Comparison of ENCODE assay signal across 7 mouse cellular contexts in genomic region chr7:28382981-28383396, GRCm38 (mm10). TPM values are rescaled to one million over a fixed set of nuclear protein-coding genes. Genes with fewer than 3 reads are reported as not detected.
DNase-seq lines count a peak whose midpoint lies in the region; ATAC-seq and TF ChIP-seq lines count a peak whose summit lies in the region.

No protein-coding gene starts in this region.

- DNase-seq in MEL (ENCODE audit: low read depth, low spot score) = peak; percentile 82
- DNase-seq in thymus, postnatal 36 days = peak; percentile 67 to 81

- H3K79me3 ChIP-seq in C2C12 (ENCODE audit: low read depth) = peaks cover 8% of the 10 kb centered on the region

- H3K4me1 ChIP-seq in MEL (ENCODE audit: control insufficient read depth in 1 of 2, insufficient read depth in 2 of 2, low read length in 2 of 2) = peaks cover 6 to 27% of the 10 kb centered on the region in 2 experiments
- H3K4me1 ChIP-seq in erythroblast, embryonic 14.5 days (ENCODE audit: control insufficient read depth) = peaks cover 80% of the 10 kb centered on the region
- H3K4me1 ChIP-seq in limb, embryonic 12.5 days (replicated peaks) = peaks cover 52% of the 10 kb centered on the region

- peak overlapping the region; percentile 66; the same call in 1 of the 2 replicates for H3K4me2 ChIP-seq in limb, embryonic 12.5 days
- peak overlapping the region; percentile 92 for H3K4me2 ChIP-seq in myocyte (ENCODE audit: low read depth)

- TF ChIP-seq CTCF in C2C12 (IDR thresholded peaks at IDR 0.05; ENCODE audit: control insufficient read depth, insufficient read depth, insufficient read length) (no peak), MEL (IDR thresholded peaks at IDR 0.05 in 2 of 3, conservative IDR thresholded peaks at IDR 0.05 in 1 of 3; ENCODE audit: control insufficient read depth in 1 of 3, insufficient read depth in 1 of 3, low read depth in 2 of 3, low read length in 3 of 3, poor library complexity in 1 of 3, severe bottlenecking in 1 of 3) (no peak)

- peaks cover 7% of the 10 kb centered on the region for H3K36me3 ChIP-seq in C2C12 (ENCODE audit: control insufficient read depth, insufficient read depth)
- H3K36me3 ChIP-seq in MEL (ENCODE audit: control insufficient read depth in 1 of 2, insufficient read depth in 2 of 2, low read length in 2 of 2) = peaks cover 0 to 16% of the 10 kb centered on the region in 2 experiments; a peak in 2 of 4 replicates
- peaks cover 27% of the 10 kb centered on the region for H3K36me3 ChIP-seq in erythroblast, embryonic 14.5 days (ENCODE audit: control insufficient read depth)
- peaks cover 24% of the 10 kb centered on the region for H3K36me3 ChIP-seq in limb, embryonic 12.5 days
- H3K36me3 ChIP-seq in myocyte (ENCODE audit: control insufficient read depth, insufficient read depth) = no peaks in the 10 kb centered on the region

- peak overlapping the region; percentile 74 for H3K9ac ChIP-seq in MEL (ENCODE audit: control insufficient read depth, low read depth, low read length, poor library complexity, severe bottlenecking)
- H3K9ac ChIP-seq in limb, embryonic 12.5 days (replicated peaks) = no peak overlapping the region

- TF ChIP-seq EP300 in MEL (IDR thresholded peaks at IDR 0.05; ENCODE audit: low read depth in 1 of 2, low read length in 2 of 2) = peak; percentile 58 to 79

- H3K27me3 ChIP-seq in C2C12 (ENCODE audit: control insufficient read depth, insufficient read depth, insufficient read length) = no peaks in the 10 kb centered on the region
- H3K27me3 ChIP-seq in MEL (ENCODE audit: control insufficient read depth in 1 of 2, insufficient read depth in 2 of 2, low read length in 2 of 2) = no peaks in the 10 kb centered on the region
- H3K27me3 ChIP-seq in erythroblast, embryonic 14.5 days (ENCODE audit: control insufficient read depth) = peaks cover under 1% of the 10 kb centered on the region
- H3K27me3 ChIP-seq in limb, embryonic 12.5 days = no peaks in the 10 kb centered on the region
- H3K27me3 ChIP-seq in myocyte (ENCODE audit: control insufficient read depth, insufficient read depth, insufficient read length) = no peaks in the 10 kb centered on the region

- H3K79me2 ChIP-seq in C2C12 (ENCODE audit: control insufficient read depth, insufficient read depth) (peaks cover 10% of the 10 kb centered on the region), MEL (ENCODE audit: control insufficient read depth, insufficient read depth, low read length, poor library complexity) (peaks cover 3% of the 10 kb centered on the region), myocyte (ENCODE audit: control insufficient read depth, insufficient read depth) (peaks cover 5% of the 10 kb centered on the region)

- 74% methylated on average over 11 of the region's 11 CpGs for WGBS in limb, embryonic 12.5 days

- TF ChIP-seq POLR2A in MEL (IDR thresholded peaks at IDR 0.05; ENCODE audit: control insufficient read depth in 1 of 2, insufficient read depth in 1 of 2, low read depth in 1 of 2, low read length in 2 of 2, poor library complexity in 1 of 2) (no peak; a peak in 1 of 4 replicates), myocyte (IDR thresholded peaks at IDR 0.05; ENCODE audit: insufficient read length, low read depth) (peak; percentile 12)

- no peak overlapping the region for H3ac ChIP-seq in C2C12 (ENCODE audit: control insufficient read depth, insufficient read length, low read depth)
- H3ac ChIP-seq in myocyte (ENCODE audit: control insufficient read depth, insufficient read length) = no peak overlapping the region

- peak; percentile 39 for ATAC-seq in inflammation-experienced regulatory T-cells, adult 6 months
- ATAC-seq in limb, embryonic 12.5 days (ENCODE audit: insufficient number of reproducible peaks, insufficient read depth, low FRiP score, low TSS enrichment, low read depth) = no peak

- H3K9me3 ChIP-seq in MEL (replicated peaks; ENCODE audit: insufficient read depth, low read length) = no peaks in the 10 kb centered on the region
- no peaks in the 10 kb centered on the region for H3K9me3 ChIP-seq in erythroblast, embryonic 14.5 days (ENCODE audit: control insufficient read depth, low read length)
- H3K9me3 ChIP-seq in limb, embryonic 12.5 days = no peaks in the 10 kb centered on the region

- TF ChIP-seq RAD21 in MEL (IDR thresholded peaks at IDR 0.05; ENCODE audit: low read depth, low read length) = no peak

- H3K4me3 ChIP-seq in C2C12 (ENCODE audit: insufficient read depth, poor library complexity, severe bottlenecking) (no peak overlapping the region), MEL (ENCODE audit: control insufficient read depth in 1 of 2, insufficient read depth in 1 of 2, low read depth in 2 of 2, low read length in 2 of 2) (peak overlapping the region; percentile 57 to 85; a peak in 2 of 4 replicates), myocyte (peak overlapping the region; percentile 30)
- H3K4me3 ChIP-seq in erythroblast, embryonic 14.5 days (replicated peaks) = peak overlapping the region; percentile 62
- H3K4me3 ChIP-seq in limb, embryonic 12.5 days (replicated peaks) = no peak overlapping the region

- H3K27ac ChIP-seq in MEL (ENCODE audit: control insufficient read depth, low read depth, low read length) = peak overlapping the region; percentile 95
- peak overlapping the region; percentile 99 for H3K27ac ChIP-seq in limb, embryonic 12.5 days

TF ChIP-seq in C2C12, 6 proteins besides CTCF, POLR2A, EP300 and RAD21 (continues in another document):
- TF ChIP-seq MAX (IDR thresholded peaks at IDR 0.05) (peak; percentile 90), FOSL1 (IDR thresholded peaks at IDR 0.05; ENCODE audit: insufficient read depth, low read length, poor library complexity, severe bottlenecking) (no peak), USF1 (IDR thresholded peaks at IDR 0.05; ENCODE audit: low read depth) (peak; percentile 87)

TF ChIP-seq in MEL, 35 proteins besides CTCF, POLR2A, EP300 and RAD21 (continues in another document):
- TF ChIP-seq USF2 (IDR thresholded peaks at IDR 0.05; ENCODE audit: borderline replicate concordance in 1 of 2, insufficient read depth in 1 of 2, low read depth in 1 of 2, low read length in 2 of 2) (peak in 1 of 2 experiments; percentile 53; a peak in 1 of 4 replicates), ETS1 (IDR thresholded peaks at IDR 0.05; ENCODE audit: low read depth, low read length) (peak; percentile 90)

TF ChIP-seq in myocyte, 11 proteins besides CTCF, POLR2A, EP300 and RAD21 (continues in another document):
- no peak for TF ChIP-seq MAX (IDR thresholded peaks at IDR 0.05; ENCODE audit: low read depth)
- TF ChIP-seq TCF3 (IDR thresholded peaks at IDR 0.05; ENCODE audit: insufficient read length, low read depth) = no peak
- TF ChIP-seq MYOG (IDR thresholded peaks at IDR 0.05; ENCODE audit: control insufficient read depth in 1 of 3, insufficient read depth in 1 of 3, insufficient read length in 2 of 3, low read depth in 2 of 3) = peak in 2 of 3 experiments; percentile 27 to 66

RNA-seq across cellular contexts. Expression of gene Zfp36, which starts 2.9 kb away (rescaled TPM):
- polyA plus RNA-seq in C2C12 (2012; fragmentation: generic; extraction: Trizol) (11.2 TPM), MEL (2012; ENCODE audit: insufficient read depth in 1 of 2, insufficient read length in 2 of 2, low read depth in 1 of 2, low replicate concordance in 2 of 2, missing spikeins in 1 of 2) (1 to 10 TPM in 1 of 2 experiments, not detected in 1; 2.8 TPM), myocyte (2012; fragmentation: generic; extraction: Trizol) (7.5 TPM)
- total RNA-seq in MEL (2012; rRNA removed) = 0.50 and 0.65 TPM in 2 replicates
- polyA plus RNA-seq in erythroblast, embryonic 14.5 days (2012) = 2.3 and 2.8 TPM in 2 replicates
- polyA plus RNA-seq in inflammation-experienced regulatory T-cells, adult 6 months (2017; shearing (Covaris generic)) = 100 to 1,000 TPM; 100 to 211 (median 148) TPM
- polyA plus RNA-seq in limb, embryonic 12.5 days (2016; fragmentation: Nextera tagmentation; extraction: Ambion mirVana) = 7.1 and 7.7 TPM in 2 replicates

RNA-seq across cellular contexts. Expression of gene Med29, which starts 9.5 kb away (rescaled TPM):
- polyA plus RNA-seq in C2C12 (2012; fragmentation: generic; extraction: Trizol) (55.6 TPM), MEL (2012; ENCODE audit: insufficient read depth in 1 of 2, insufficient read length in 2 of 2, low read depth in 1 of 2, low replicate concordance in 2 of 2, missing spikeins in 1 of 2) (10 to 100 TPM in 1 of 2 experiments, not detected in 1; 39.6 TPM), myocyte (2012; fragmentation: generic; extraction: Trizol) (34.2 TPM)
- 23.7 and 31.1 TPM in 2 replicates for total RNA-seq in MEL (2012; rRNA removed)
- polyA plus RNA-seq in erythroblast, embryonic 14.5 days (2012) = 2.2 and 2.5 TPM in 2 replicates
- polyA plus RNA-seq in inflammation-experienced regulatory T-cells, adult 6 months (2017; shearing (Covaris generic)) = 10 to 100 TPM; 26.2 to 33.0 (median 32.5) TPM
- 45.4 and 51.6 TPM in 2 replicates for polyA plus RNA-seq in limb, embryonic 12.5 days (2016; fragmentation: Nextera tagmentation; extraction: Ambion mirVana)

RNA-seq across cellular contexts. Expression of gene Paf1, which starts 9.8 kb away (rescaled TPM):
- polyA plus RNA-seq in C2C12 (2012; fragmentation: generic; extraction: Trizol) = 44.3 TPM
- 49.9 and 53.5 TPM in 2 replicates for total RNA-seq in MEL (2012; rRNA removed)
- polyA plus RNA-seq in MEL (2012; ENCODE audit: insufficient read depth in 1 of 2, insufficient read length in 2 of 2, low read depth in 1 of 2, low replicate concordance in 2 of 2, missing spikeins in 1 of 2) = 100 to 1,000 TPM in 1 of 2 experiments, 10 to 100 TPM in 1; 99.9 to 645 TPM
- 5.1 and 6.7 TPM in 2 replicates for polyA plus RNA-seq in erythroblast, embryonic 14.5 days (2012)
- polyA plus RNA-seq in inflammation-experienced regulatory T-cells, adult 6 months (2017; shearing (Covaris generic)) = 10 to 100 TPM; 46.2 to 59.4 (median 51.8) TPM
- polyA plus RNA-seq in limb, embryonic 12.5 days (2016; fragmentation: Nextera tagmentation; extraction: Ambion mirVana) = 83.0 and 86.8 TPM in 2 replicates
- polyA plus RNA-seq in myocyte (2012; fragmentation: generic; extraction: Trizol) = 34.3 TPM

RNA-seq across cellular contexts. Expression of gene Plekhg2, which starts 10.6 kb away (rescaled TPM):
- 29.0 TPM for polyA plus RNA-seq in C2C12 (2012; fragmentation: generic; extraction: Trizol)
- 1.1 and 1.8 TPM in 2 replicates for total RNA-seq in MEL (2012; rRNA removed)
- polyA plus RNA-seq in MEL (2012; ENCODE audit: insufficient read depth in 1 of 2, insufficient read length in 2 of 2, low read depth in 1 of 2, low replicate concordance in 2 of 2, missing spikeins in 1 of 2) = 1 to 10 TPM in 1 of 2 experiments, not detected in 1; 9.2 TPM
- 0.45 and 0.53 TPM in 2 replicates for polyA plus RNA-seq in erythroblast, embryonic 14.5 days (2012)
- 100 to 1,000 TPM in 1 of 3 experiments, 10 to 100 TPM in 2; 48.5 to 102 (median 74.0) TPM for polyA plus RNA-seq in inflammation-experienced regulatory T-cells, adult 6 months (2017; shearing (Covaris generic))
- polyA plus RNA-seq in limb, embryonic 12.5 days (2016; fragmentation: Nextera tagmentation; extraction: Ambion mirVana) = 96.9 and 106 TPM in 2 replicates
- polyA plus RNA-seq in myocyte (2012; fragmentation: generic; extraction: Trizol) = 15.8 TPM

RNA-seq across cellular contexts. Expression of gene Rps16, which starts 32.5 kb away (rescaled TPM):
- 6,019 TPM for polyA plus RNA-seq in C2C12 (2012; fragmentation: generic; extraction: Trizol)
- total RNA-seq in MEL (2012; rRNA removed) = 2,133 and 2,343 TPM in 2 replicates
- 1,000 to 10,000 TPM; 1,661 to 1,740 TPM for polyA plus RNA-seq in MEL (2012; ENCODE audit: insufficient read depth in 1 of 2, insufficient read length in 2 of 2, low read depth in 1 of 2, low replicate concordance in 2 of 2, missing spikeins in 1 of 2)
- polyA plus RNA-seq in erythroblast, embryonic 14.5 days (2012) = 212 and 288 TPM in 2 replicates
- polyA plus RNA-seq in inflammation-experienced regulatory T-cells, adult 6 months (2017; shearing (Covaris generic)) = 1,000 to 10,000 TPM in 2 of 3 experiments, 100 to 1,000 TPM in 1; 937 to 1,605 (median 1,546) TPM
- polyA plus RNA-seq in limb, embryonic 12.5 days (2016; fragmentation: Nextera tagmentation; extraction: Ambion mirVana) = 915 and 927 TPM in 2 replicates
- polyA plus RNA-seq in myocyte (2012; fragmentation: generic; extraction: Trizol) = 4,542 TPM

Comparison
In these comparisons a context has a peak if more than half of its experiments do, and no peak if none do; other contexts are left out.
1. H3K4me3 ChIP-seq: peak in MEL (2 of 2), erythroblast, embryonic 14.5 days (single experiment) and myocyte (single experiment); none in C2C12 (single experiment) and limb, embryonic 12.5 days (single experiment).